Mouse (Mus musculus): Measurements from ENCODE around the gene Vill. TPM values are rescaled to one million over a fixed set of nuclear protein-coding genes. Genes with fewer than 3 reads are reported as not detected.
A peak's percentile ranks its signal among the peaks of the same experiment; 100 is the strongest.

Vill gene
- total RNA-seq, 1 experiment from 2014 or later = 33.9 TPM

- peak; percentile 94 for ATAC-seq (replicated peaks; ENCODE audit: low read depth, poor library complexity, severe bottlenecking)
Observed at GRCm38 (mm10) chr9:119101992-119102782, 49.6 kb downstream of the Vill start, which contains the start of gene Dlec1. Gene Dlec1, plus strand, starts transcription at chr9:119102478.

GRCm38 (mm10) chr9:119102783-119103113 is 50.2 kb downstream of the Vill start:
- ATAC-seq (replicated peaks; ENCODE audit: low read depth, poor library complexity, severe bottlenecking) = no peak; the same call in 1 of the 2 replicates

GRCm38 (mm10) chr9:119107566-119107965 is 55.0 kb downstream of the Vill start:
- ATAC-seq (replicated peaks; ENCODE audit: low read depth, poor library complexity, severe bottlenecking) = no peak

GRCm38 (mm10) chr9:119109685-119110353 is 57.2 kb downstream of the Vill start:
- no peak for ATAC-seq (replicated peaks; ENCODE audit: low read depth, poor library complexity, severe bottlenecking)

GRCm38 (mm10) chr9:119110640-119111039 is 58.1 kb downstream of the Vill start:
- no peak for ATAC-seq (replicated peaks; ENCODE audit: low read depth, poor library complexity, severe bottlenecking)

- no peak for ATAC-seq (replicated peaks; ENCODE audit: low read depth, poor library complexity, severe bottlenecking)
Observed at GRCm38 (mm10) chr9:119114911-119115310, 62.3 kb downstream of the Vill start.

- ATAC-seq (replicated peaks; ENCODE audit: low read depth, poor library complexity, severe bottlenecking) = no peak
Observed at GRCm38 (mm10) chr9:119119409-119120167, 67.0 kb downstream of the Vill start.

GRCm38 (mm10) chr9:119120168-119120560 is 67.6 kb downstream of the Vill start:
- ATAC-seq (replicated peaks; ENCODE audit: low read depth, poor library complexity, severe bottlenecking) = no peak

Other genes starting within 250 kb of the Vill start
- gene Ctdspl, start 126.3 kb upstream of the Vill start, total RNA-seq (2017) = 6.3 and 7.8 TPM in 2 replicates
- not detected in 2 replicates for gene Plcd1, start 40.7 kb downstream of the Vill start, total RNA-seq (2017)
- not detected in 2 replicates for gene Dlec1, start 49.7 kb downstream of the Vill start, total RNA-seq (2017)
- not detected in 2 replicates for gene Acaa1b, start 104.3 kb downstream of the Vill start, total RNA-seq (2017)
- gene Gm47289, start 106.4 kb downstream of the Vill start, total RNA-seq (2017) = not detected in 2 replicates
- gene Slc22a13, start 156.3 kb downstream of the Vill start, total RNA-seq (2017) = not detected in 2 replicates

Data from common myeloid progenitor, adult 5-6 weeks (primary cell).